12 mouse cellular contexts compared by ENCODE assay signal in genomic region chr14:47065067-47065466, GRCm38 (mm10).
DNase-seq lines count a peak whose midpoint lies in the region; ATAC-seq and TF ChIP-seq lines count a peak whose summit lies in the region.
"Had no signal": no experiment of that assay in that cellular context is flagged by ENCODE, and none has a peak within 500 bp of the region (broad histone marks: within the 10 kb centered on the region; RNA-seq: fewer than 3 reads in every experiment).

No protein-coding gene starts in this region.

- no peaks in the 10 kb centered on the region for H3K27me3 ChIP-seq in kidney, postnatal 0 days (ENCODE audit: insufficient read depth, low read length)
- no peaks in the 10 kb centered on the region for H3K27me3 ChIP-seq in kidney, embryonic 14.5 days (ENCODE audit: control insufficient read depth, insufficient read depth, low read length)
- H3K27me3 ChIP-seq: lung, embryonic 15.5 days had no signal

- no peaks in the 10 kb centered on the region for H3K9me3 ChIP-seq in kidney, postnatal 0 days (replicated peaks; ENCODE audit: low read length)
- H3K9me3 ChIP-seq in kidney, embryonic 14.5 days (ENCODE audit: control insufficient read depth, low read length): no peaks in the 10 kb centered on the region
- H3K9me3 ChIP-seq: lung, embryonic 15.5 days; megakaryocyte, embryonic 14.5 days had no signal

- H3K4me1 ChIP-seq in kidney, postnatal 0 days (replicated peaks; ENCODE audit: insufficient read depth, low read length): no peaks in the 10 kb centered on the region
- no peaks in the 10 kb centered on the region for H3K4me1 ChIP-seq in kidney, embryonic 14.5 days (ENCODE audit: control insufficient read depth, insufficient read depth, low read length)
- H3K4me1 ChIP-seq: lung, embryonic 15.5 days; megakaryocyte, embryonic 14.5 days had no signal

- peak; percentile 91 for DNase-seq in heart, adult 11 months
- DNase-seq in heart, postnatal 14 days: no peak
- peak; percentile 42 for DNase-seq in kidney, postnatal 0 days (ENCODE audit: low spot score)
- DNase-seq in Muller cell, postnatal 12 days (ENCODE audit: inconsistent ontology term): peak; percentile 27
- peak; percentile 13 for DNase-seq in forelimb bud, embryonic 11.5 days (ENCODE audit: low read depth, low spot score)
- no peak for DNase-seq in right cerebral cortex, postnatal 36 days (ENCODE audit: low spot score in 2 of 2)
- DNase-seq in gastrocnemius, postnatal 25 days: no peak
- DNase-seq: thymus, postnatal 25 days had no signal

- WGBS in kidney, postnatal 0 days: 51% methylated on average over 5 of the region's 5 CpGs
- 59% methylated on average over 5 of the region's 5 CpGs for WGBS in kidney, embryonic 14.5 days

- no peak overlapping the region for H3K4me2 ChIP-seq in kidney, postnatal 0 days (ENCODE audit: low read length)
- no peak overlapping the region for H3K4me2 ChIP-seq in kidney, embryonic 14.5 days (replicated peaks; ENCODE audit: low read depth, low read length)
- H3K4me2 ChIP-seq: lung, embryonic 15.5 days had no signal

- TF ChIP-seq CTCF in kidney, postnatal 0 days (IDR thresholded peaks at IDR 0.05; ENCODE audit: low read depth): no peak

- H3K36me3 ChIP-seq in kidney, postnatal 0 days (ENCODE audit: insufficient read depth, low read length): no peaks in the 10 kb centered on the region
- no peaks in the 10 kb centered on the region for H3K36me3 ChIP-seq in kidney, embryonic 14.5 days (ENCODE audit: control insufficient read depth, insufficient read depth, low read length)
- H3K36me3 ChIP-seq: lung, embryonic 15.5 days had no signal

- no peak overlapping the region for H3K4me3 ChIP-seq in kidney, postnatal 0 days (replicated peaks; ENCODE audit: low read depth, low read length)
- H3K4me3 ChIP-seq in kidney, embryonic 14.5 days (ENCODE audit: low read length): no peak overlapping the region
- H3K4me3 ChIP-seq: lung, embryonic 15.5 days; megakaryocyte, embryonic 14.5 days; myocyte had no signal

- H3K27ac ChIP-seq in kidney, postnatal 0 days: no peak overlapping the region
- H3K27ac ChIP-seq in kidney, embryonic 14.5 days (ENCODE audit: low read depth, low read length): no peak overlapping the region
- H3K27ac ChIP-seq: lung, embryonic 15.5 days had no signal

- no peak overlapping the region for H3K9ac ChIP-seq in kidney, postnatal 0 days (ENCODE audit: low read depth, low read length)
- no peak overlapping the region for H3K9ac ChIP-seq in kidney, embryonic 14.5 days (ENCODE audit: low read depth, low read length)
- H3K9ac ChIP-seq: lung, embryonic 15.5 days had no signal

- intact Hi-C loops in heart, postnatal 14 days (cut with DNase I): no loop called here

- ATAC-seq in kidney, postnatal 0 days (replicated peaks; ENCODE audit: low FRiP score, low read depth): no peak
- ATAC-seq in kidney, embryonic 14.5 days (ENCODE audit: low FRiP score, low TSS enrichment): no peak

Comparison
In these comparisons a context has a peak if more than half of its experiments do, and no peak if none do; other contexts are left out.
1. DNase-seq: peak in heart, adult 11 months (single experiment), kidney, postnatal 0 days (single experiment), Muller cell, postnatal 12 days (single experiment) and forelimb bud, embryonic 11.5 days (single experiment); none in heart, postnatal 14 days (0 of 2), right cerebral cortex, postnatal 36 days (0 of 2) and gastrocnemius, postnatal 25 days (single experiment).